Mouse (Mus musculus) spleen, adult 2 months (tissue): ENCODE results near the gene Fcer1g.

Source experiments
- CTCF ChIP-seq: fragments of 200-500 bp; IDR thresholded peaks from 2 replicates; pipeline ENCODE4 v1.5.1; 2011; ENCODE audit warnings: mild to moderate bottlenecking, inconsistent platforms; ENCODE audit not compliant: insufficient read depth, insufficient read length, insufficient replicate concordance; ENCODE audit errors: extremely low read depth
- POLR2A ChIP-seq: fragments of 200-500 bp; IDR thresholded peaks from 2 replicates; pipeline ENCODE4 v1.6.1; 2011; ENCODE audit warnings: low read depth, low read length, inconsistent platforms

DNA sequence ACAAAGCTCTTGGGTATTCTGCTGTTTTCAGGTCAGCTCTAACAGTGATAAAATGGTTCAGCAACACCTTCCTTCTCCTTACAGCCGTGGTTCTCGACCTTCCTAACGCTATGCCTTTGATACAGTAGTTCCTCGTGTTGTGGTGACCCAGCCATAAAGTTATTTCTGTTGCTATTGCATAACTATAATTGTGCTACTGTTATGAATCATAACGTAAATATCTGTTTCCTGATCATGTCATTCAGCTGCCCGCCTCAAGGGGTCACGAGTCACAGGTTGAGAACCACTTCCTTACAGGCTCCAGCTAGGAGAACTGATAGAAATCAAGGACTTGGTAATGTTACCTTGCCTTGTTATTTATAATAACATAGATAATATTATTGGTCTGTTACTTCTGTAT lies 49.9 kb downstream of the Fcer1g start:
- TF ChIP-seq POLR2A = no peak
- TF ChIP-seq CTCF = peak; percentile 8; the same call in 1 of the 2 replicates
